Mouse (Mus musculus): Measurements from ENCODE around the gene Zglp1.
A peak's percentile ranks its signal among the peaks of the same experiment; 100 is the strongest.

- TF ChIP-seq POLR2A (IDR thresholded peaks at IDR 0.05; ENCODE audit: low read depth, low read length) (peak; percentile 55), CTCF (IDR thresholded peaks at IDR 0.05; ENCODE audit: borderline replicate concordance, insufficient read depth, low read length) (no peak)
These were observed 35.5 kb downstream of the Zglp1 start for GRCm38 (mm10) chr9:21031251-21031895.
